Mouse (Mus musculus) megakaryocyte, embryonic 14.5 days (primary cell): ENCODE measurements at regions not wholly inside any gene's neighbourhood (a gene's known extent, or its start where the extent isn't known, plus 50 kb on each side); places are given as distances from the start of the nearest gene placed in this dataset.
"Not testable (repeated sequence)": the region's sequence is repeated elsewhere in the genome, so short reads cannot be mapped to it uniquely, and the experiment has no call there.

ENCODE experiments used
- H3K27me3 ChIP-seq: replicated peaks from 2 replicates; pipeline ENCODE3; 2012; ENCODE audit warnings: inconsistent platforms
- H3K36me3 ChIP-seq: replicated peaks from 2 replicates; pipeline ENCODE3; 2012; ENCODE audit warnings: low read length, inconsistent platforms, mixed read lengths
- H3K4me1 ChIP-seq: 2 replicates; pipeline ENCODE4 v1.6.1; 2012; ENCODE audit warnings: inconsistent platforms
- H3K4me3 ChIP-seq: replicated peaks from 2 replicates; pipeline ENCODE3; 2012; ENCODE audit warnings: moderate library complexity, mild to moderate bottlenecking, inconsistent platforms
- H3K9me3 ChIP-seq: 2 replicates; pipeline ENCODE4 v1.6.1; 2012; ENCODE audit warnings: inconsistent platforms
- FLI1 ChIP-seq: IDR thresholded peaks from 2 replicates; pipeline ENCODE4 v1.6.1; 2012; ENCODE audit warnings: low read length, inconsistent platforms, mixed read lengths
- GATA1 ChIP-seq: IDR thresholded peaks from 3 replicates; pipeline ENCODE4 v1.6.1; 2012; ENCODE audit warnings: mixed read lengths, low read length, inconsistent platforms, borderline replicate concordance

DNA sequence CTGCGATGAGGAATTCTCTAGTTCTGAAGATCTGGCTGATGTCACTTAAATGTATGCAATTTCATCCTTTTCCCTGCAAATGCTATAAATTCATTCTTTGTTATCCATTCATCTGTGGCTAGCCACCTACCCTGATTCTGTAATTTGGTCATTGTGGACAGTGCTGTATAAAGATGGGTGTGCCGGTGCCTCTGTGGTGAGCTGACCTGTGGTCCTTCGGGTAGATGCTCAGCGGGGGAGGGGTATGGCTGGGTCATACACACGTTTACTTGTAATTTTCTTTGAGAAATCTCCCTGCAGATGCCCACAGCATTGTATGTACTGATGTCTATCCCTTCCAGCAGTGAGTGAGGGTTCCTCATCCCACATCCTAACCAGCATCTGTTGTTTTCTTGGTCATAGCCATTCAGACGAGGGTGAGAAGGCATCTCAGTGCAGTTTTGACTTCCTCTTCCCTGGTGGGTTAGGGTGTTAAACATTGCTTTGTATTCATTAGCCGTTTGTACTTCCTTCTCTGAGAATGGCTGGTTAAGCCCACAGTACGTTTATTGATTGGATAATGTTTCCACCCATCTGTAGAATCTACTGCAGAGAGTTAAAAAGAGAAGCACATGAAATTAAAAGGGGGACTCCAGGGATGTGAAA, 169.3 kb upstream of the Frmd6 start:
- Histone ChIP-seq H3K4me1 (peaks cover 50% of the 10 kb centered on the region), H3K4me3 (no peak overlapping the region), H3K27me3 (peaks cover 1% of the 10 kb centered on the region), H3K9me3 (peaks cover 3% of the 10 kb centered on the region), H3K36me3 (no peaks in the 10 kb centered on the region)
- TF ChIP-seq GATA1, result no peak
- TF ChIP-seq FLI1, result no peak

DNA sequence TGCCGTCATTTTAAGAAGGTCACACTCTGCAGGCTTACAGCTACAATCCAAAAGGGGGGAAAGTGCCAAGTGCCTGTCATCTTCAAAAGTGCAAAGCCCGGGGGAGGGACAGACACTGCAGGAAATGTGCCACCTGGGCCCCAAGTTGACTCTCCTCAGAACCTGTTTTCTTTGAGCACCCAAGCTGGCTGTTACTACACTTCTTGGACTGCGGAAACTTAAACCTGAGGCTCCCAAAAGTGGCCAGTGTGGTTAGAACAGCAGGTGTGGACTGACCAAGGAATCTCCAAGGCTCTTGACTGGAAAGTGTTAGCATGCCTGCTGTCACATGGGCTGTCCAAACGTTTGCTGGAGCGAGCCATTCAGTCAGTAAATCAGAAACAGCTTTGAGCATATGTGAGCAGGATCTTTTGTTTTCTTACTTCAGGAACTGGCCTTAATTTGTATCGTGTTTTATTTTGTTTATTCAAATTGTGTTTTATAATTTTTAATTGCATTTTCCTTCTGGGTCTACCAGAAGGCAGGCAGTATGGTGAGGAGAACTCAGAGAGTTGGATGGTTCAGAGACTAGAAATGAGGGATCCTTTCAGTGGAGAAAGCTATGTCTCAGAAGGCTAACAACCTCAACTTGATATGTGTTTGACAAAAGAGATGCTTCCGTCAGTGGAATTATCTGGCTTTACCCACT, 168.4 kb upstream of the Frmd6 start:
- Histone ChIP-seq H3K36me3 (no peaks in the 10 kb centered on the region), H3K4me1 (peaks cover 50% of the 10 kb centered on the region), H3K9me3 (peaks cover 3% of the 10 kb centered on the region), H3K4me3 (no peak overlapping the region), H3K27me3 (peaks cover 1% of the 10 kb centered on the region)
- TF ChIP-seq FLI1 (no peak), GATA1 (no peak)

DNA sequence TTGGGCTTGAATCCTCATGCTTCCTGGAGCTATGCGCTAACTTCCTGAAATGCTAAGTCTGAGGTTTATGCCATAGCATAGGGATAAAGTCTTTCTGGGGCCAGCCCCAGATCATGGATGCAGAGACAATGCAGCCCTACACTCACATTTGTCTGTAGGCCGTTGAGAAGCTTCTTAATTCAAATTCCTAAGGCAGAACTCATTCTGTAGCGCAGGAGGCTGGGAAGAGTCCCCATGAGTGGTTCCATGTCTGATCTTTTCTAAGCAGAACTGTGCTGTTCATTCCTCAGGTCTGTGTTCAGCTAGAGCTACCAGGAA, 167.9 kb upstream of the Frmd6 start:
- peaks cover 3% of the 10 kb centered on the region for H3K9me3 ChIP-seq
- no peak overlapping the region for H3K4me3 ChIP-seq
- no peaks in the 10 kb centered on the region for H3K36me3 ChIP-seq
- H3K27me3 ChIP-seq, result peaks cover 1% of the 10 kb centered on the region
- H3K4me1 ChIP-seq, result peaks cover 50% of the 10 kb centered on the region
- TF ChIP-seq GATA1 (no peak), FLI1 (no peak)

DNA sequence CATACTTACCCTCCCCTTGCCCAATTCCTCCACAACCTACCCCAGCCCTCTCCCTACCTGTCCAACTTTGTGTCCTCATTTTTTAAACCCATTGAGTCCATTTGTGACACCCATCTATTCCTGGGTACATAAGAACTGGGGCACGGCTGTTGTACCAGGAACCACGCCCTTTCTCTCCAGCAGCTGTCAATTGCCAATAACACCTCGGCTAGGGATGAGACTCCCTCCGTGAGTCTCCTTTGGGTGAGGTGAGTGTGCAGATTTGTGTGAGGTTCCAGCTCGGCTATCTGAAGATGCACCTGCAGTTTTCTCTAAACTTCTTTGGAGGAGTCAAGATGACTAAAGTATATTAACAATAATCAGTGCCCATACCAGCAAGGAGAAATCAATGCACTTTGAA, 167.2 kb upstream of the Frmd6 start:
- Histone ChIP-seq H3K36me3 (no peaks in the 10 kb centered on the region), H3K4me1 (peaks cover 50% of the 10 kb centered on the region), H3K9me3 (no peaks in the 10 kb centered on the region), H3K4me3 (no peak overlapping the region), H3K27me3 (peaks cover 1% of the 10 kb centered on the region)
- TF ChIP-seq GATA1 (no peak), FLI1 (no peak)

DNA sequence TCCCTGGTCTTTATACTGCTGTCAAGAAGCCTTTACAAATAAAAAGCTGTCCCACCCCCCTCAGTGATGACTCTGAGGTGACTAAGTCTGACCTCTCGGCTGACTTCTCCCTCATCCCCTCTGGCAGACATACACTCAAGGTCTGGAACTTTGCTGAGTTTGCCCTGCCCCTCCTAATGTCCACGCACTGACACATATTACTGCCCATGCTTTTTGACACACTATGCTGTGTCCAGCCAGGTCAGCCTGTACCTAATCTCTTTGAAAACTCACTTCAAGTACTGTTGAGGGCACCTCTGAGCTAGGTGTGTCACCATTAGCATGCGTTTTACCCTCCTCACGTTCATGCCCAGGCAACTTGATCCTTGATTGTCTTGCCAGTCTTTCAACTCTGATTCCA, 164.9 kb upstream of the Frmd6 start:
- no peaks in the 10 kb centered on the region for H3K36me3 ChIP-seq
- no peak for TF ChIP-seq FLI1
- TF ChIP-seq GATA1, result no peak
- H3K4me1 ChIP-seq, result peaks cover 38% of the 10 kb centered on the region
- H3K4me3 ChIP-seq, result no peak overlapping the region
- peaks cover 1% of the 10 kb centered on the region for H3K27me3 ChIP-seq
- no peaks in the 10 kb centered on the region for H3K9me3 ChIP-seq

DNA sequence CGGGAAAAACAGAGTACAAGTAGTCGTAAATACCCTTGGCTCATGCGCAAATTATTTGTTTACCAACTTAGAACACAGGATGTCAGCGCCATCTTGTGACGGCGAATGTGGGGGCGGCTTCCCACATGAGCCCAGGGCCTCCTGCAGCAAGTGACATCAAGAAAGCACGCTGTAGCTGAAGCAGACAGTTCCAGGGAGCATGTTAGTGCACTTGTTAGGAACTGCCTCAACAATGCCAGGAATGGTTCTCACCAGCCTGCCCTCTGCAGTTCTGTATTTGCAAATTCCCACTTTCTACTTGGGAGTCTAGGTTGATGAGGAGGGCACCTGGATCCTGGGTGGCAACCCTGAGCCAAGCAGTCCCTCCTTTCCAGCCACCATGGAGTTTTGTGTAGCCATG, 157.2 kb upstream of the Frmd6 start:
- not testable (repeated sequence) for H3K27me3 ChIP-seq, H3K4me1 ChIP-seq, H3K36me3 ChIP-seq, H3K4me3 ChIP-seq
- H3K9me3 ChIP-seq, result peaks cover 20% of the 10 kb centered on the region

DNA sequence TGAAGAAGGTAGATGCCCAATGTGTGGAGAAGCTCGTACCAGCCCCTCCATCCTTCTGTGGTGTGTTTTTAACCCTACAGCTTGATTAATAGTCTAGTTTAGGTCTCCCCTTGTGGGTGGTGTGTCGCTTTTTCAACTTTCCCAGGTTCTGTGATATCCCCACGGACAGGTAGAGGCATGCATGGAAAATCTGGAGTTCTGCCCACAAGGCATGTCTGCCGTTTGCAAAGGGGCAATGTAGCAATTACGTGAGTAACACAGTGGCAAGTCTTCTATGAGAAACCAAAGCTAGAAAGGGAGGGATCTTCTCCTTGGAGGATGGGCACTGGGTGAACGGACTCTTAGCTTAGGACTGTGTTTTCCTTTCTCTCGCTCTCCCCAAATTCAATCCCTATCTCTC, 153.2 kb upstream of the Frmd6 start:
- H3K9me3 ChIP-seq, result peaks cover 45% of the 10 kb centered on the region
- no peak overlapping the region for H3K4me3 ChIP-seq
- TF ChIP-seq GATA1 (no peak), FLI1 (no peak)
- H3K27me3 ChIP-seq, result no peaks in the 10 kb centered on the region
- no peaks in the 10 kb centered on the region for H3K36me3 ChIP-seq
- peaks cover 11% of the 10 kb centered on the region for H3K4me1 ChIP-seq

DNA sequence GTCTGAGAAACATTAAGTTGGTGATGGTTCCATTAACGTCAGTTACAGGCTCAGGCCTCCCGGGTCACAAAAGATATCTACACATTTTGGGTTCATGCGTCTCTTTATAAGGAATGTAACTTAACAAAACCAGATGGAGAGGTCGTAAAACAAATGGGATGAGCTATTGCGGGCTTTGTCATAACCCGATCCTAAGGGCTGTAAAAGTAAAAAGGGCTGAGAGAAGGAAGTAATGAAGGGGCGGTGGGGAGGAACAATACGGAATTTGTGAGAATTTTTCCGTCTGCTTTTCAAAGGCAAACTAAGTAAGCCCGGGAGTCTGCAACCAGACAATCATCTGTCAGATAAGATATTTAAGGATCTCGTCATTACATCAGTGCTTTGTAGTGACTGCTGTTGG, 152.1 kb upstream of the Frmd6 start:
- H3K4me1 ChIP-seq, result peaks cover 15% of the 10 kb centered on the region
- no peaks in the 10 kb centered on the region for H3K36me3 ChIP-seq
- H3K4me3 ChIP-seq, result no peak overlapping the region
- no peaks in the 10 kb centered on the region for H3K27me3 ChIP-seq
- peaks cover 56% of the 10 kb centered on the region for H3K9me3 ChIP-seq
- TF ChIP-seq GATA1, result no peak
- no peak for TF ChIP-seq FLI1

DNA sequence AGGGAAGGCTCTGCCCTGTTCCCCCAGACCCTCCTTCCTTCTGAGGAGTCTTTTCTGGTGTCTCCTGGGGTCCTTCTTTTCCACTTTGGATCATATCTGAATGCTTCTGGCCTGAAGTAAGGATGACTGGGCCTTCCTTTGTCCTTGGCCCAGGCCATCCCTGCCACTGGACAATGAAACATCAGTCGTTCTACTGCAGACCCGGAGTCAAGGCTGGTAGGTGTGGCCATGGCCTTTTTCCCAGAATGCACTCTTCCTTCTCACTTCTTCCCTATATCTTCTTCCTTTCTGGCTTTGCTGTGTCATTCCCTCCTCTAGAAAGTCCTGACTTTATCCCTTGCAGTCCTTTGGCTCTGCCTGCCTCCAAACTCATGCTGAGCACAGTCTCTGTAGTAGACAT, 151.2 kb upstream of the Frmd6 start:
- H3K4me1 ChIP-seq, result peaks cover 15% of the 10 kb centered on the region
- no peak overlapping the region for H3K4me3 ChIP-seq
- TF ChIP-seq GATA1 (no peak), FLI1 (no peak)
- H3K27me3 ChIP-seq, result no peaks in the 10 kb centered on the region
- peaks cover 57% of the 10 kb centered on the region for H3K9me3 ChIP-seq
- H3K36me3 ChIP-seq, result no peaks in the 10 kb centered on the region

DNA sequence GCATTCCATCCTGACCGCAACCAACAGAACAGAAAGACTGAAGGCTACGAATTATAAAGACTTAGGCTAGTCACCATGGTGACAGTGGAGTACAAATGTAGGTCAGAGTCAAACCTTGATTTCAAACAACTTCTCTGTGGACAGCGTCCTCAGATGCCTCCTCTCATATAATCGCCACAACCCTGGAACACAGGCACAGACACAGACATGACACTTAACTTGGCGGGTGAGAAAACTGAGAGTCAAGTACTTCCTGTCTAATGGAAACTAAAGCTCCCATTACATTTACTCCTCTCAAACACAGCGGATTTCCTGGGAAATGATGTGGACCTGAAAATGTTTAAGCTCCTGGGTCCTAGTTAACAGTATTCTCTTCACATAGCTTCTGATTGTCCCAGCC, 149.5 kb upstream of the Frmd6 start:
- Histone ChIP-seq H3K9me3 (peaks cover 53% of the 10 kb centered on the region), H3K4me1 (peaks cover 11% of the 10 kb centered on the region), H3K27me3 (no peaks in the 10 kb centered on the region), H3K36me3 (no peaks in the 10 kb centered on the region), H3K4me3 (no peak overlapping the region)
- TF ChIP-seq FLI1, result no peak
- no peak for TF ChIP-seq GATA1
